Mouse (Mus musculus): ENCODE measurements around the gene Xlr3a. TPM values are rescaled to one million over a fixed set of nuclear protein-coding genes. Genes with fewer than 3 reads are reported as not detected.
"Not testable (repeated sequence)": the region's sequence is repeated elsewhere in the genome, so short reads cannot be mapped to it uniquely, and the experiment has no call there.

Gene Xlr3a
- total RNA-seq (2021) = 1 to 10 TPM in 1 of 2 experiments, under 1 TPM in 1; 0.76 to 1.6 TPM
- long read RNA-seq, experiment 1 = 0 reads
- long read RNA-seq, experiment 2 = 0 reads

DNA sequence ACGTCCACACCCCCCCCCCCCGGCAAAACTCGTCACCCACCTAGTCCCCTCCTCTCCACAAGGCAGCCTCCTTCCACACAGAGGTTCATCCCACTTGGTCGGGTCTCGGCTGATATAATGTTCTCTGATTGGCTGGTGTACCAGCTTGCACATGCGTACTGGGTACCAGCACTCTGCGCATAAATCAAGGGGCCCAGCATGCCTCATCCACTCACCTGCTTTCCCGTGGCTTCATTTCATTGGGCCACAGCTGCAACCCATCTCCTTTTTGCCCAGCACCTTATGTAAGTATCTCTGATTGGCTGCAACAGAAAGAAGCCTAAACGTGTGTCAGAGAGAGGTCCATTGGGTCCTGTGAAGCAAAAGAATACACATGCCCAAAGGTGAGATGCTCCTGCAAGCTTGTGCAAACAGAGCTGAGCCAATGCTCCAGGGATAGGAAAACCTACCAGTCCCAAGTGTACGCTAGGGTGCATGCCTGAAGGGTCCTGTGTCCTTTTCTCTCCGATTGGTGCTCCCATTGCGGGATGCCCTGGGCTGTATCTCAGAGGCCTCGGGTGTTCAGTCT, at the start of gene Xlr3a:
Gene Xlr3a (minus strand): TSS at position 155 of the 568 bp plus-strand sequence.
- not testable (repeated sequence) for DNase-seq (ENCODE audit: low spot score in 2 of 2)

DNA sequence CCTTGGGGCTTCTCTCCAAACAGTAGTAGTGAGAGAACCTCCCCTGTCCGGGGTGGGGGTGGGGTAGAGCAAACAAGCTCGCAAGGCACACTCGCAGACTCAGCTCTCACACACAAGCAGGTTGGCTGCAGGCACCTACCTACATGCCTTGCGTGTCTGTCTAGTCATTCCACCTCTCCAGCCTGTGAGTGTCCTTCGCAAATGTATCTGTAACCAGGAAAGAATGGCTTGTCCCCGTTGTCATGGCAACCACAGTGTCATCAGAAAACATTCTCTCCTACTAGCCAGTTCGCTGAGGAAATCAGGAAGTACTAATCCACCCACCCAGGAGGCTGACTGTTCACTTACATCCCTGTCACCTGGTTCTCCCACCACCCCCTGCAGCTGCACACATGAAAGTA, 46.3 kb upstream of the Xlr3a start:
- not testable (repeated sequence) for DNase-seq (ENCODE audit: low spot score in 2 of 2)

DNA sequence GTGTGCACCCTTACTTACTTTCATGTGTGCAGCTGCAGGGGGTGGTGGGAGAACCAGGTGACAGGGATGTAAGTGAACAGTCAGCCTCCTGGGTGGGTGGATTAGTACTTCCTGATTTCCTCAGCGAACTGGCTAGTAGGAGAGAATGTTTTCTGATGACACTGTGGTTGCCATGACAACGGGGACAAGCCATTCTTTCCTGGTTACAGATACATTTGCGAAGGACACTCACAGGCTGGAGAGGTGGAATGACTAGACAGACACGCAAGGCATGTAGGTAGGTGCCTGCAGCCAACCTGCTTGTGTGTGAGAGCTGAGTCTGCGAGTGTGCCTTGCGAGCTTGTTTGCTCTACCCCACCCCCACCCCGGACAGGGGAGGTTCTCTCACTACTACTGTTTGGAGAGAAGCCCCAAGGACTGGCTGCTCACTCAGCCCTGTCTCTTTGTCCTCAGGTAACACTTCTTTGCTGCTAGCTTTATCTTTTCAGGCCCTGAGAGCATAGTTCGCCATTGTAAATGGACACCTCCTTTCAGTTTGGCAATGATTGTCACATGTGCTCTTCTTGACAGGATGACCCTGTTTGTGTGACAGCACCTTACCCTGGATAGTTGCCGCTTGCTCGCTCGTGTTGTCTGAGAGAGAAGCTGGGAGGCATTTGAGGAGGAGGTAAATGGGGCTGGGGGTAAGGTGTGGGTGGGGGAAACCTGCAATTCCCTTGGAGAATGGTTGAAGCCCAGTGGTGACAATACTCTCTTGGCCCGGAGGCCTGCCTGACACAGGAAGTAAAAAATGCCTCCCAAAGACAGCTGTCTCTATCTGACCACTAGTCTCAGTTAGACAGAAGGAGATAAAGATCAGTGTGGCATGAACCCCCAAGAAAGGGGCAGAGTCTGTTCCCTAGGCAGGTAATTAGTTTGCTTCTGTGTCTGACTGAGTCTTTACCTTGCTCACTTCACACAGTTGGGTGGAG, 26.2 kb upstream of the Xlr3a start:
- not testable (repeated sequence) for DNase-seq (ENCODE audit: low spot score in 2 of 2)

DNA sequence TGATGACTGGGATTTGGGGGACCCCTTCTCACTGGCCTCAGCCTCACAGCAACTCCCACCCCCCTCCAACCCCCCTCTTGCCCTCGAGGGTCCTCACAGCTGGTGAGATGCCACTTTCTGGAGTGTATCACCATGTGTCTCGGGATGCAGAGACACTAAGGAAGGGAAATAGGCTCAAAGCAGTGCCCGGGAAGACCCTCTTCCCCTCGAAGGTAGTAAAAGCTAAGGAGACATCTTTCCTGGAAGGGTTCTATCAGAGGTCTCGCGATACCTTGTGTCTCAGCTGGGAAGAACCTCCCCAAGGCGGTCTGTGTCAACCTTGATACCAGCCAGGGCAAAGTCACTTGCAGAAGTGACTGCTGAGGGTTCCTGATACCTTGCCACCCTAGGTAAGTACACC, 19.9 kb upstream of the Xlr3a start, which contains the start of gene Gm14685:
Gene Gm14685 (plus strand): TSS at position 301 of the 400 bp plus-strand sequence.
- not testable (repeated sequence) for DNase-seq (ENCODE audit: low spot score in 2 of 2)

DNA sequence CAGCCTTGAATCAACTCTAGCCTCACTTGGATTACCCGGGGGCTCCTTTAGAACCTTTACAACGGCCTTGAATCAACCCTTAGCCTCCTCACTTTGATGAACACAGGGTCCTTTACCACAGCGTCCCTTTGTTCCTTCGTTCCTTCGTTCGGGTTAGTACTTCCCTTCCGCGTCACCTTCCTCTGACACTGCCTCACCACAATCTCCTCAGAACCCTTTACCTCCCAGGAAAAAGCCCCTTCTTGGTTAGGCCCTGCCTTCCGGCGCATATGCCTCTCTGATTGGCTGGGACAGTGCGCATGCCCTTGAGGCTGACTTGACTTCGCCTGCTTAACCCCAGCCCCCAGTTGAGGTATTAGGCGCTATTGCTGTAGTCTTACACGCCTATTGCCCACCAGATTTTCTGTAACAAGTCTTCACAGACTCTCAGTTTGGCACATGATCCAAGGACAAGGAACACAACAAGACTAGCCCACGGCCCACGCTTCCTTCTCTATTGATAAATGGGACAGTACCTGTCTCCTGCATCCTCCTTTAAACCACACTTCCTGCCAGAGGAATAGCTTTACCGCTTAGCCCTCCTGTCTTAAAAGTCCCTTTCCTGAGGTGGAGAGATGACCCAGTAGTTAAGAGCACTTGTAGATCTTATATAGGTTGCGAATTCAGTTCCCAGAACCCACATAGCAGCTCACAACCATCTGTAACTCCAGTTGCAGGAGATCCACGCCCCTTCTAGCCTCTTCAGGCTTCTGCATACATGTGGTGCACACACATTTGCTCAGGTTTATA, 14.4 kb downstream of the Xlr3a start, which contains the start of gene Xlr4a:
Gene Xlr4a (minus strand): TSS at position 212 of the 789 bp plus-strand sequence.
- not testable (repeated sequence) for DNase-seq (ENCODE audit: low spot score in 2 of 2)

DNA sequence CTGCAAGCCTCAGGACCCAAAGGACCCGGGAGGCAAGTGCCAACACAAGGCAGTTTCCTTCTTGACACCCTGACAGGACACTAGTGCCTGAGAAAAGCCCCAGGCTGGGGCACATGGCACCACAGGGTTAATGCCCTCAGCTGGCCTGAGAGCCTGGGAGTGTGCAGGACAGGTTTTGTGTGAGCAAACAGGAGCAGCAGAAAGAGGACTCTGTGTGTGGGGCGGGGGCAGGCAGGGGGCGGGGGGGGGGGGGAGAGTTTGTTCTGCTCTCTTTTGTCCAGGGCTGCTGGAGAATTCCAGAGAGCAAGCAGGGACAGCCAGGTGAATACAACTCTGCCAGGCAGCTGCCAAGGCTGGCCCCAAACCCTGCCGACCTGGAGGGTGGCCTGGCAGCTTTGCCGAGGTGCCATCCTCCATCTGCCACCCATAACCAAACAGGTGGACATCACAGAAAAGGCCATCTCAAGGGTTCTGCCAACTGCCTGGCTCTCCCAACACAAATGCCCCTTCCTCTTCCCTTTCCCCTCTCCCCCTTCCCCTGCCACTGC, 30.1 kb downstream of the Xlr3a start:
- DNase-seq (ENCODE audit: low spot score in 2 of 2) = not testable (repeated sequence)

DNA sequence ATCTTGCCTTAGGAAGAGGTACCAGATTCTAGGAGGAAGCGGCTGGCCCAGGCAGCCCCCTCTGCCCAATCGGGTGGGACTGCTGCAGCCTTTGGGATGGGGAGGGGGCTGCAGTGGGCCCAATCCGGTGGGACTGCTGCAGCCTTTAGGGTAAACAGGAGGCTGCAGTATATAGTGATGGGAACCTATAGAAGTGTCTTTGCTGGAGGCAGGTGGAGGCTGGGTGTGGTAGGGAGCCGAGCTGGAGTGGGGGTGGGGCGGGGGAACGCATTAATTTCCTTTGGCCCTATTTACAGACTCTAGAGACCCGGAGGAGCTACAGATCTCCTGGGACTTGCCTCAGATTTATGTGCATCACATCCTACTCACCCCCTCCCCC, 32.5 kb downstream of the Xlr3a start, which contains the start of gene Pnma3:
Gene Pnma3 (plus strand): TSS at position 373 of the 379 bp plus-strand sequence.
- DNase-seq (ENCODE audit: low spot score in 2 of 2) = no peak

DNA sequence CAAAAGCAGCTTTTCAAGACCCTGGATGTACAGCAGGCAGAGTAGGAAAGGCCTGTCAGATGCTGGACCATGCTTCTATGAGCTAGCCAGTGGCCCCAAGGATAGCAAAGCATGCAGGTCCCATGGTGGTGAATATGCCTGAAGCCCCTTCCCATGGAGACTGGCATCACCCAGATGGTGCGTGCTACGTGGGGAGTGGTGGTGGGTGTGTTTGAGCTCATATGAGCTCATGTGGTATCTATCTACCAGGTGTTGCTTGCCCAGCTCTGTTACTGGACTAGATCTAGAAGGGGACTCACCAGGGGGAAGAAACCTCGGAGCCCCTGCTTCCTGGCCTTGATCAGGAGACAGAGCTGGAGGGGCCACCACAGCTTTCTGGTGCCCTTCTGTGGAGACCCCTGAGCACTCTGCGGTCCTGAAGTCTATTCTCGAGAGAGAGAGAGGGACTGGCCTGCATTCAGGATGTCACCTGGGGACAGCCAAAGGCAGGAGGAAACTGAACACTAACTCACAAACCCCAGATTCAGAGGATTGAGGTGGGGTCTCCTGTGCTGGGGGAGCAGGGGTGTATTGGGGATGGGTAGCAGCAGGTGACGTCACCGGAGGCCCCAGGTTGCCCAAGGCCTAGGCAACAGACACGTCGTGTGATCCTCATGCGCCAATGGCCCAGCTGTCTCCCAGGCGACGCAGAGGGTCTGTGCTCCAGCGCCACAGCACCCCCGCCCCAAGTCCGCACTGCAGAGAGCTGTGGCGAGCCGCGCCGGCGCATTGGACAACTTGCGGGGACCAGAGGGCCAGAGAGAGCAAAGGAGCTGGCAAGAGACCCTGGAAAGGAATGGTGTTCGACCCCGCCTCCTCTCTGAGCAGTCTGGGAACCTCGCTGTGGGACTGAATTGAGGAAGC, 33.1 kb downstream of the Xlr3a start:
- no peak for DNase-seq (ENCODE audit: low spot score in 2 of 2)

DNA sequence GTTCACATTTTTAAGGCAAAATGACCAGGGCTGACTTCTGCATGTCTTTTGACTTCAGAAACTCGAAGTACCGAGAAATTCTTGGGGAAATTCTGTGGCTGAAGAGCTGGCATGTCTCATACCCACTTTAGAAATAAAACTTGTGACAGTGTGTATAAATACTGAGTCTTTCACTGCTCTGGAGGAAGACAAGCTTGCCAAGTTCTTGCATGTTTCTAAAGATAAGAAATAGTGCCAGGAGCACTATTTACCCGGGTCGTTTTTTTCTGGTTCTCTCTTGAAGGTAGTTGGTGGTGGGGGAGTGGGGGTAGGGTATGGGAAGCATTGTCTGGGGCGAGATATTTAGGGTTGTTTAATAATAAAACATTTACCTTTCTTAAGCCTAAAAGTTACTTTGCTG, 34.6 kb downstream of the Xlr3a start:
- no peak for DNase-seq (ENCODE audit: low spot score in 2 of 2)

DNA sequence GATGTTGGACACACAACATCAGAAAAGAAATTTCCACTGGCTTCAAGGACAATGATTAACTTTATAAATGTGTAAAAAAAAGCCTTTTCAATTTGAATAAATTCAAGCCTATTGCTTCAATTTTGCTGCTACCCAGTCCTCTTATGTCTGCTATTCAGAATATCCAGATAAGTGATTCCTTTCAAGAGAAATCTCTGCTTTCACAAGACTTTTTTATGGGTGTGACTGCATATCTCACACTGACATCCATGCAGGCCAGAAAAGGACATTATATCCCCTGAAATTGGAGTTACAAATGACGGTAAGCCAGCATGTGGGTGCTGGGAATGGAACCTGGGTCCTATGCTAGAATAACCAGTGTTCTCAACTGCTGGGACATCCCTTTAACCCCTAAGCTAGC, 35.4 kb downstream of the Xlr3a start:
- no peak for DNase-seq (ENCODE audit: low spot score in 2 of 2)

DNA sequence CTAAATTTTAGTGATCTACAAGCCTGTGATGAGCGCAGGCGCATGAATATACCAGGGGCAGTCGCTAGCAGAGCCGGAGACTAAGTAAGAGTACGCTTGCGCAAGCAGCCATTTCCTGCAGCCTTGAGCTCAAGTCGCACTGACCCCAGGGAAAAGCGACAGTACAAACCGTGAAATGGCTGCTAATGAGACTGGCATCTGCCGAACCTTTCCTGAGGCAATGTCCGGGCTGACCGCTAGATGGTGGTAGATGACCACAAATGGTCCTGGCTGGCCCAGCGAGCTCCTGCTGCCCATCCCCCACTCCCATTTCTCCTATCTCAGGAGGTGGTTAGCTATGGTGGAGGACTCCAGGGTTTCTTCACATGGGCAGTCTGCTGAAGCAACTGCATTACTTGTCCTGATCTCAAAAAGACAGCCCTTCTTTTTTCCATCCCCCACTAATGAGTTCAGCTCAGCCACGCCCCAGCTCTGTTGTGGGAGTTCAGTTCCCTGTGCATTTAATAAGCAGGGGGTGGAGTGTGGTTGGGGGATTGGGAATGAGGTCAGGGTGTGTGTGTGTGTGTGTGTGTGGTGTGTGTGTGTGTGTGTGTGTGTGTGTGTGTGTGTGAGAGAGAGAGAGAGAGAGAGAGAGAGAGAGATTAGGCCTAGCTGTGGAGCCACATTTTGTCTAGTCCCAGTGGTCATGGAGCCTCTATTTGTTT, 42.9 kb downstream of the Xlr3a start:
- peak; percentile 85 to 89 for DNase-seq (ENCODE audit: low spot score in 2 of 2)

DNA sequence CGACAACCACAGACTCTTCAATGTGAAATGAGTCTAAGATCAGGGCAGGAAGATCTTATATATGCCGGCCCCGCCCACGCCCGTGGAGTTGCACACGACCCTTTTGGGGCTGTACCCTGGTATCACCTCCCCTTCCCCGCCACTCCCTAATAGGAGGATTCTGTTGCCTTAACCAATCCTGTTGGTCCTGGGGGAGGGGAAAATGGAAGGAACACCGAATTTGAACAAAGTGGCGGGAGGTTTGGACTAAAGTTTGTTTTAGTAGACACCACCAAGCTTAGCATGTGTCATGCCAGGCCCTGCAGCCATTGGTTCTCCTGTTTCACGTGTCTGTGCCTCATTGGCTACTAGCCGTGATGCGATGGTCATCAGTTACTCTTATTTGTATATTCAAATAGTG, 57.2 kb downstream of the Xlr3a start:
- no peak for DNase-seq (ENCODE audit: low spot score in 2 of 2)

DNA sequence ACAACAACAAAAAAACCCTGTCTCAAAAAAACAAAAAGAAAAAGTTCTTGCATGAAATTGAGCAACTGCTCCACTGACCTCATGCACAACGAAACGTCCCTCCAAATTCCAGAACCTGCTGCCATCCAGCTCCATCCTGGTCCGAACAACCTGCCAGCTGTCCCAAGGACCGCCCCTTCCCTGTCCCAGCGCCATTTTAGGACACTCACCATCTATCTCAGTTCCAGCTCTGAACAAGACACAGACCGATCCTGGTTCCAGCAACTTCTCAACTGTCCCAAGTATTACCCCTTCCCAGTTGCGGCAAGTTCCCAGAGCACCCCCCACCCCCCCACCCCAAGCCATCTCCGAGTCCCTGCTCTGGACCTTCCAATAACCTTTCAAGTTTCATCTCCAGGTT, 58.1 kb downstream of the Xlr3a start:
- DNase-seq (ENCODE audit: low spot score in 2 of 2) = no peak

DNA sequence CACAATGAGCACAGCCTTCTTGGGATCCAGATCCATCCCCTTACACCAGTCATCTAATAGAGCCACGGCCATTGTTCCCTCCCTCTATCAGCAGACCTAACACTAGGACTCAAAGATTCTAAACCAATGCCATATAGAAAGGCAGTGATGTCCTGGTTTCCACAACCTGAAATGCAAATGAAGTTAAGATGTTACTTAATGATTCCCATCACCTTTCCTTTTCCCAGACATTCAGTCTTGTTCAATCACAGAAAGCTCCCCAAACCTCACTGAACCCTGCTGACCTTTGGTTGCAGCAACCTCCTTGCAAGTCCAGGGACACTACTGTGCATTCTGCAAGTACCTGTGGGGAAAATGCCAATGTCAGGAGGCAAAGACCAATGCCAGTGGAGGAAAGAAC, 59.9 kb downstream of the Xlr3a start, which contains the start of gene Pnma5:
Gene Pnma5 (minus strand): TSS at position 101 of the 400 bp plus-strand sequence.
- DNase-seq (ENCODE audit: low spot score in 2 of 2) = no peak

Other genes with a start within 250 kb of the Xlr3a start
- gene Cetn2, start 178.7 kb downstream of the Xlr3a start, total RNA-seq (2021) = 10 to 100 TPM; 44.5 to 45.3 TPM
- 10 to 100 TPM; 33.8 to 60.0 TPM for gene Nsdhl, start 178.5 kb downstream of the Xlr3a start, total RNA-seq (2021)
- gene Zfp185, start 109.8 kb downstream of the Xlr3a start, total RNA-seq (2021) = 1 to 10 TPM; 2.5 to 2.9 TPM
- under 1 TPM; 0.16 to 0.17 TPM for gene Pnma5, start 60.0 kb downstream of the Xlr3a start, total RNA-seq (2021)
- gene Pnma3, start 32.3 kb downstream of the Xlr3a start, total RNA-seq (2021) = under 1 TPM; 0.19 to 0.20 TPM
- gene Xlr4a, start 14.6 kb downstream of the Xlr3a start, total RNA-seq (2021) = not detected
- not detected for gene Gm14685, start 20.0 kb upstream of the Xlr3a start, total RNA-seq (2021)
- gene Xlr5b, start 51.7 kb upstream of the Xlr3a start, total RNA-seq (2021) = not detected
- not detected for gene DXBay18, start 52.4 kb upstream of the Xlr3a start, total RNA-seq (2021)
- gene Spin2d, start 79.9 kb upstream of the Xlr3a start, total RNA-seq (2021) = not detected
- gene Xlr3b, start 95.1 kb upstream of the Xlr3a start, total RNA-seq (2021) = 10 to 100 TPM in 1 of 2 experiments, 1 to 10 TPM in 1; 5.5 to 15.4 TPM
- gene Xlr4b, start 117.2 kb upstream of the Xlr3a start, total RNA-seq (2021) = 1 to 10 TPM; 1.3 to 2.0 TPM
- 1 to 10 TPM; 6.7 to 9.8 TPM for gene F8a, start 131.2 kb upstream of the Xlr3a start, total RNA-seq (2021)
- 1 to 10 TPM in 1 of 2 experiments, under 1 TPM in 1; 0.23 to 1.8 TPM for gene Xlr4c, start 146.0 kb upstream of the Xlr3a start, total RNA-seq (2021)
- gene Xlr3c, start 168.3 kb upstream of the Xlr3a start, total RNA-seq (2021) = not detected
- gene Xlr5a, start 195.9 kb upstream of the Xlr3a start, total RNA-seq (2021) = under 1 TPM in 1 of 2 experiments, not detected in 1; 0.53 TPM
- gene Xlr5c, start 195.9 kb upstream of the Xlr3a start, total RNA-seq (2021) = not detected
- gene Gm45015, start 239.7 kb upstream of the Xlr3a start, total RNA-seq (2021) = not detected
- gene Zfp275, start 245.5 kb upstream of the Xlr3a start, total RNA-seq (2021) = 10 to 100 TPM; 16.0 to 17.7 TPM